Mouse (Mus musculus): Measurements from ENCODE around the gene Cdc42bpg. TPM values are rescaled to one million over a fixed set of nuclear protein-coding genes. Genes with fewer than 3 reads are reported as not detected.

Gene Cdc42bpg
- polyA plus RNA-seq, 1 experiment from 2014 or later = 0.35 TPM

GRCm38 (mm10) chr19:6264200-6264599 lies 42.1 kb upstream of the Cdc42bpg start:
- Histone ChIP-seq H3K9ac (replicated peaks) (peak overlapping the region; percentile 71), H3K4me3 (ENCODE audit: low read depth, low read length) (peak overlapping the region; percentile 53), H3K9me3 (ENCODE audit: low read length) (no peaks in the 10 kb centered on the region), H3K36me3 (replicated peaks; ENCODE audit: insufficient read depth, low read length) (peaks cover 23% of the 10 kb centered on the region), H3K4me2 (ENCODE audit: low read depth, low read length) (peak overlapping the region; percentile 69), H3K4me1 (ENCODE audit: insufficient read depth) (peaks cover 24% of the 10 kb centered on the region), H3K27ac (ENCODE audit: low read depth) (peak overlapping the region; percentile 83), H3K27me3 (ENCODE audit: insufficient read depth, low read length) (no peaks in the 10 kb centered on the region)
- WGBS (ENCODE audit: insufficient replicate concordance) = 41% methylated on average over 9 of the region's 9 CpGs
- DNase-seq (no peak), ATAC-seq (no peak)
- TF ChIP-seq EP300 (IDR thresholded peaks at IDR 0.05; ENCODE audit: low read depth) (no peak), CTCF (IDR thresholded peaks at IDR 0.05; ENCODE audit: low read depth) (no peak)

- Histone ChIP-seq H3K27ac (ENCODE audit: low read depth) (peak overlapping the region; percentile 39; the same call in 1 of the 2 replicates), H3K9ac (replicated peaks) (peak overlapping the region; percentile 71; the same call in 1 of the 2 replicates), H3K4me1 (ENCODE audit: insufficient read depth) (peaks cover 26% of the 10 kb centered on the region), H3K4me2 (ENCODE audit: low read depth, low read length) (peak overlapping the region; percentile 69), H3K36me3 (replicated peaks; ENCODE audit: insufficient read depth, low read length) (peaks cover 21% of the 10 kb centered on the region), H3K9me3 (ENCODE audit: low read length) (no peaks in the 10 kb centered on the region), H3K4me3 (ENCODE audit: low read depth, low read length) (peak overlapping the region; percentile 53; the same call in 1 of the 2 replicates), H3K27me3 (ENCODE audit: insufficient read depth, low read length) (no peaks in the 10 kb centered on the region)
- TF ChIP-seq CTCF (IDR thresholded peaks at IDR 0.05; ENCODE audit: low read depth) (no peak), EP300 (IDR thresholded peaks at IDR 0.05; ENCODE audit: low read depth) (no peak)
- WGBS (ENCODE audit: insufficient replicate concordance) = 72% methylated on average over 8 of the region's 8 CpGs
- ATAC-seq (no peak), DNase-seq (no peak)
These were observed 41.3 kb upstream of the Cdc42bpg start for GRCm38 (mm10) chr19:6264945-6265344.

- H3K9me3 ChIP-seq (ENCODE audit: low read length) = no peaks in the 10 kb centered on the region
- peak overlapping the region; percentile 69; the same call in 1 of the 2 replicates for H3K4me2 ChIP-seq (ENCODE audit: low read depth, low read length)
- whole genome bisulfite sequencing (ENCODE audit: insufficient replicate concordance) = 67% methylated on average over 6 of the region's 6 CpGs
- no peak overlapping the region for H3K9ac ChIP-seq (replicated peaks)
- peak overlapping the region; percentile 55; the same call in 1 of the 2 replicates for H3K27ac ChIP-seq (ENCODE audit: low read depth)
- no peak for ATAC-seq
- H3K4me1 ChIP-seq (ENCODE audit: insufficient read depth) = peaks cover 34% of the 10 kb centered on the region
- TF ChIP-seq CTCF (IDR thresholded peaks at IDR 0.05; ENCODE audit: low read depth) (peak; percentile 36), EP300 (IDR thresholded peaks at IDR 0.05; ENCODE audit: low read depth) (no peak)
- peaks cover 13% of the 10 kb centered on the region for H3K36me3 ChIP-seq (replicated peaks; ENCODE audit: insufficient read depth, low read length)
- H3K27me3 ChIP-seq (ENCODE audit: insufficient read depth, low read length) = no peaks in the 10 kb centered on the region
- DNase-seq = no peak
- H3K4me3 ChIP-seq (ENCODE audit: low read depth, low read length) = no peak overlapping the region
These were observed 40.5 kb upstream of the Cdc42bpg start for GRCm38 (mm10) chr19:6265727-6266182.

- Histone ChIP-seq H3K4me2 (ENCODE audit: low read depth, low read length) (0 out of 2 replicates have a peak overlapping the region, but pooled peaks have one; percentile 11), H3K9ac (replicated peaks) (0 out of 2 replicates have a peak overlapping the region, but pooled peaks have one; percentile 22), H3K27ac (ENCODE audit: low read depth) (peak overlapping the region; percentile 82), H3K9me3 (ENCODE audit: low read length) (no peaks in the 10 kb centered on the region), H3K27me3 (ENCODE audit: insufficient read depth, low read length) (no peaks in the 10 kb centered on the region), H3K36me3 (replicated peaks; ENCODE audit: insufficient read depth, low read length) (no peaks in the 10 kb centered on the region; the same call in 1 of the 2 replicates), H3K4me1 (ENCODE audit: insufficient read depth) (peaks cover 47% of the 10 kb centered on the region), H3K4me3 (ENCODE audit: low read depth, low read length) (no peak overlapping the region)
- no peak for DNase-seq
- ATAC-seq = no peak
- WGBS (ENCODE audit: insufficient replicate concordance) = 50% methylated on average over 11 of the region's 11 CpGs
- TF ChIP-seq EP300 (IDR thresholded peaks at IDR 0.05; ENCODE audit: low read depth) (no peak), CTCF (IDR thresholded peaks at IDR 0.05; ENCODE audit: low read depth) (no peak)
These were observed 38.7 kb upstream of the Cdc42bpg start for GRCm38 (mm10) chr19:6267306-6268169.

- Histone ChIP-seq H3K4me2 (ENCODE audit: low read depth, low read length) (0 out of 2 replicates have a peak overlapping the region, but pooled peaks have one; percentile 11), H3K4me3 (ENCODE audit: low read depth, low read length) (no peak overlapping the region), H3K9ac (replicated peaks) (no peak overlapping the region), H3K9me3 (ENCODE audit: low read length) (no peaks in the 10 kb centered on the region), H3K27me3 (ENCODE audit: insufficient read depth, low read length) (no peaks in the 10 kb centered on the region), H3K36me3 (replicated peaks; ENCODE audit: insufficient read depth, low read length) (no peaks in the 10 kb centered on the region), H3K4me1 (ENCODE audit: insufficient read depth) (peaks cover 44% of the 10 kb centered on the region), H3K27ac (ENCODE audit: low read depth) (peak overlapping the region; percentile 82)
- TF ChIP-seq CTCF (IDR thresholded peaks at IDR 0.05; ENCODE audit: low read depth) (peak; percentile 96), EP300 (IDR thresholded peaks at IDR 0.05; ENCODE audit: low read depth) (0 out of 2 replicates have a peak, but pooled peaks have one; percentile 1)
- WGBS (ENCODE audit: insufficient replicate concordance) = 17% methylated on average over 8 of the region's 8 CpGs
- ATAC-seq (peak; percentile 47), DNase-seq (peak; percentile 90)
These were observed 38.1 kb upstream of the Cdc42bpg start for GRCm38 (mm10) chr19:6268170-6268528.

GRCm38 (mm10) chr19:6268670-6269132 lies 37.6 kb upstream of the Cdc42bpg start:
- Histone ChIP-seq H3K36me3 (replicated peaks; ENCODE audit: insufficient read depth, low read length) (no peaks in the 10 kb centered on the region), H3K4me1 (ENCODE audit: insufficient read depth) (peaks cover 44% of the 10 kb centered on the region), H3K4me3 (ENCODE audit: low read depth, low read length) (no peak overlapping the region), H3K9me3 (ENCODE audit: low read length) (no peaks in the 10 kb centered on the region), H3K27ac (ENCODE audit: low read depth) (peak overlapping the region; percentile 82), H3K4me2 (ENCODE audit: low read depth, low read length) (no peak overlapping the region), H3K27me3 (ENCODE audit: insufficient read depth, low read length) (no peaks in the 10 kb centered on the region), H3K9ac (replicated peaks) (no peak overlapping the region)
- peak; percentile 57 for ATAC-seq
- WGBS (ENCODE audit: insufficient replicate concordance) = 52% methylated on average over 7 of the region's 7 CpGs
- peak; percentile 67 for DNase-seq
- TF ChIP-seq CTCF (IDR thresholded peaks at IDR 0.05; ENCODE audit: low read depth) (no peak), EP300 (IDR thresholded peaks at IDR 0.05; ENCODE audit: low read depth) (peak; percentile 76)

All from liver, postnatal 0 days (tissue).